ENCODE assay signal across 11 mouse cellular contexts in the genomic region with DNA sequence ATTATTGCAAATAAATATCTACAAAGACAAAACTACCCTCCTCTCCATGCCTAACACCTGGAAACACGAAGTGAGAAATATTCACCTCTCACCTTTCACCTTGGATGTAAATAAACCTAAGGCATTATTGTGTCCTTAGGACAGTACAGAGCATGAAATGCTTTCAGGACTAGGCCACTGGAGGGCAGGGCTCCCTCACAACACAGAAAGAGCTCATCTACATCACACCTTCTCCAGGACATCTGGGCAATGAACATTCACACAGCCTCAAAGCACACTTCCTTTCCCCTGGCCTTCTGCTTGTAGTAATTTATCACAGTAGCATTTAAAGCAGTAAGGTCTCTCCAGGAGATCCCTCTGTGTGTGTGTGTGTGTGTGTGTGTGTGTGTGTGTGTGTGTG. TPM values are rescaled to one million over a fixed set of nuclear protein-coding genes. Genes with fewer than 3 reads are reported as not detected.
A peak's percentile ranks its signal among the peaks of the same experiment; 100 is the strongest.
DNase-seq lines count a peak whose midpoint lies in the region; ATAC-seq and TF ChIP-seq lines count a peak whose summit lies in the region.
"Had no signal": no experiment of that assay in that cellular context is flagged by ENCODE, and none has a peak within 500 bp of the region (broad histone marks: within the 10 kb centered on the region; RNA-seq: fewer than 3 reads in every experiment).

No protein-coding gene starts in this region.

- no peak overlapping the region for H3K27ac ChIP-seq in kidney, postnatal 0 days
- no peak overlapping the region for H3K27ac ChIP-seq in kidney, embryonic 14.5 days (ENCODE audit: low read depth, low read length)
- no peak overlapping the region for H3K27ac ChIP-seq in cortical plate, adult 2 months (ENCODE audit: insufficient read depth, low read length)
- H3K27ac ChIP-seq: embryonic facial prominence, embryonic 13.5 days; midbrain, embryonic 15.5 days had no signal

- no peak overlapping the region for H3K4me2 ChIP-seq in kidney, postnatal 0 days (ENCODE audit: low read length)
- no peak overlapping the region for H3K4me2 ChIP-seq in kidney, embryonic 14.5 days (replicated peaks; ENCODE audit: low read depth, low read length)
- H3K4me2 ChIP-seq: embryonic facial prominence, embryonic 13.5 days; midbrain, embryonic 15.5 days had no signal

- WGBS in kidney, postnatal 0 days, result 62% methylated on average over 1 of the region's 1 CpGs
- 67% methylated on average over 1 of the region's 1 CpGs for WGBS in kidney, embryonic 14.5 days

- H3K9me3 ChIP-seq in kidney, postnatal 0 days (replicated peaks; ENCODE audit: low read length), result no peaks in the 10 kb centered on the region
- no peaks in the 10 kb centered on the region for H3K9me3 ChIP-seq in kidney, embryonic 14.5 days (ENCODE audit: control insufficient read depth, low read length)
- H3K9me3 ChIP-seq: embryonic facial prominence, embryonic 13.5 days; midbrain, embryonic 15.5 days had no signal

- H3K4me3 ChIP-seq in kidney, postnatal 0 days (replicated peaks; ENCODE audit: low read depth, low read length), result no peak overlapping the region
- no peak overlapping the region for H3K4me3 ChIP-seq in kidney, embryonic 14.5 days (ENCODE audit: low read length)
- no peak overlapping the region for H3K4me3 ChIP-seq in cortical plate, adult 2 months (ENCODE audit: insufficient read depth, low read length)
- H3K4me3 ChIP-seq: embryonic facial prominence, embryonic 13.5 days; midbrain, embryonic 15.5 days had no signal

- no peaks in the 10 kb centered on the region for H3K27me3 ChIP-seq in kidney, postnatal 0 days (ENCODE audit: insufficient read depth, low read length)
- no peaks in the 10 kb centered on the region for H3K27me3 ChIP-seq in kidney, embryonic 14.5 days (ENCODE audit: control insufficient read depth, insufficient read depth, low read length)
- H3K27me3 ChIP-seq: embryonic facial prominence, embryonic 13.5 days; midbrain, embryonic 15.5 days had no signal

- TF ChIP-seq POLR2A in cortical plate, adult 2 months (IDR thresholded peaks at IDR 0.05; ENCODE audit: extremely low read depth, insufficient read depth, low read length), result no peak

- H3K4me1 ChIP-seq in kidney, postnatal 0 days (replicated peaks; ENCODE audit: insufficient read depth, low read length), result no peaks in the 10 kb centered on the region
- H3K4me1 ChIP-seq in kidney, embryonic 14.5 days (ENCODE audit: control insufficient read depth, insufficient read depth, low read length), result no peaks in the 10 kb centered on the region
- peaks cover 2% of the 10 kb centered on the region; the same call in 1 of the 2 replicates for H3K4me1 ChIP-seq in cortical plate, adult 2 months (ENCODE audit: control insufficient read depth, insufficient read depth, low read length)
- H3K4me1 ChIP-seq: embryonic facial prominence, embryonic 13.5 days; midbrain, embryonic 15.5 days had no signal

- peak; percentile 23 to 57 for DNase-seq in cerebellum, postnatal 25 days
- no peak for DNase-seq in cerebellum, adult 11-12 months
- DNase-seq in kidney, postnatal 0 days (ENCODE audit: low spot score), result peak; percentile 34
- DNase-seq in A20 (ENCODE audit: low read depth, low spot score), result peak; percentile 28
- DNase-seq in right cerebral cortex, adult 2 months (ENCODE audit: low spot score in 2 of 2), result no peak
- no peak for DNase-seq in urinary bladder, adult 2 months (ENCODE audit: low spot score)
- DNase-seq: right cerebral cortex, postnatal 14 days had no signal

- H3K9ac ChIP-seq in kidney, postnatal 0 days (ENCODE audit: low read depth, low read length), result no peak overlapping the region
- no peak overlapping the region for H3K9ac ChIP-seq in kidney, embryonic 14.5 days (ENCODE audit: low read depth, low read length)
- H3K9ac ChIP-seq: embryonic facial prominence, embryonic 13.5 days; midbrain, embryonic 15.5 days had no signal

- ATAC-seq in kidney, postnatal 0 days (replicated peaks; ENCODE audit: low FRiP score, low read depth), result no peak
- ATAC-seq in kidney, embryonic 14.5 days (ENCODE audit: low FRiP score, low TSS enrichment), result no peak
- ATAC-seq: midbrain, embryonic 15.5 days had no signal

- peaks cover 31% of the 10 kb centered on the region for H3K36me3 ChIP-seq in kidney, postnatal 0 days (ENCODE audit: insufficient read depth, low read length)
- peaks cover 49% of the 10 kb centered on the region for H3K36me3 ChIP-seq in kidney, embryonic 14.5 days (ENCODE audit: control insufficient read depth, insufficient read depth, low read length)

- peak; percentile 69 for TF ChIP-seq CTCF in kidney, postnatal 0 days (IDR thresholded peaks at IDR 0.05; ENCODE audit: low read depth)
- peak; percentile 60 for TF ChIP-seq CTCF in cortical plate, adult 2 months (IDR thresholded peaks at IDR 0.05; ENCODE audit: extremely low read depth, insufficient read depth, low read length)

RNA-seq across cellular contexts. Expression of a gene that starts 44.5 kb away (rescaled TPM):
- 4.4 and 5.0 TPM in 2 replicates for polyA plus RNA-seq in kidney, postnatal 0 days (2015; fragmentation: Nextera tagmentation; extraction: Ambion mirVana)
- 7.3 and 8.2 TPM in 2 replicates for polyA plus RNA-seq in kidney, embryonic 14.5 days (2014; fragmentation: Nextera tagmentation; extraction: Ambion mirVana)
- 23.7 TPM in 2 replicates for polyA plus RNA-seq in cortical plate, adult 2 months (2012; rRNA removed)
- 5.2 and 8.0 TPM in 2 replicates for polyA plus RNA-seq in urinary bladder, adult 2 months (2012; rRNA removed)

Comparison
In these comparisons a context has a peak if more than half of its experiments do, and no peak if none do; other contexts are left out.
1. DNase-seq: peak in cerebellum, postnatal 25 days (2 of 2), kidney, postnatal 0 days (single experiment) and A20 (single experiment); none in cerebellum, adult 11-12 months (single experiment), right cerebral cortex, adult 2 months (0 of 2) and urinary bladder, adult 2 months (single experiment).